Mouse (Mus musculus) cerebellum, adult 2 months (tissue): Measurements from ENCODE around the gene Leng8.

Experiments
- CTCF ChIP-seq: fragments of 200-500 bp; IDR thresholded peaks from 2 replicates; pipeline ENCODE4 v1.5.1; 2011; ENCODE audit warnings: low read depth, mild to moderate bottlenecking, control low read depth, low read length, moderate library complexity, borderline replicate concordance; ENCODE audit not compliant: insufficient read depth
- POLR2A ChIP-seq: fragments of 200-500 bp; IDR thresholded peaks from 2 replicates; pipeline ENCODE4 v1.6.1; 2011; ENCODE audit warnings: low read length, control low read depth, borderline replicate concordance; ENCODE audit not compliant: insufficient read depth

DNA sequence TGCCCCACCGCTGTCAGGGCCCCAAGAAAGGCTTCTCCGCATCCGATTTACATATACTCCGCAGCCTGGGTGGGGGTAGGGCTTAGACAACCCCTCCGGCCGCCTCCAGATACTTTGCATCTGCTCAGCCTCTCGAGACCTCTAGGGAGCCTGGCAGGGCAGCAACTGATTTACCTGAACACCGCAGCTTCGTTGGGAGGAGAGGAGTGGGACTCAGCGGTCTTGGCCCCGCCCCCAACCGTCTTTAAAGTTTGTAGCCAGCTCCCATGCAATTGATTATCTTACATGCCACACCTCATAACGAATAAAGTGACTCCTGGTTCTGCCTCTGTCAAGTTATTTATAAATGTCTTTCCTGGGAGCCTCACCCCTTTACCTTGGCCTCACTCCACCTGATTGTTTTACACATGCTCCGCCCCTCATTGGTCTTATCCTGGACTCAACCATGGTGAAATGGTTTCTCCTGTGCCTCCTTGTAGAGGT is 13.3 kb downstream of the Leng8 start, which contains the start of gene Leng9:
- TF ChIP-seq POLR2A (no peak), CTCF (no peak)
